Mouse (Mus musculus) CH12.LX (cell line): ENCODE data around the gene Trappc4. TPM values are rescaled to one million over a fixed set of nuclear protein-coding genes. Genes with fewer than 3 reads are reported as not detected.
"Not testable (repeated sequence)": the region's sequence is repeated elsewhere in the genome, so short reads cannot be mapped to it uniquely, and the experiment has no call there.

Source experiments
- DNase-seq: peaks from one replicate; pipeline ENCODE4 v3.0.0-alpha.2; 2013; ENCODE audit errors: extremely low read depth
- H3K27ac ChIP-seq: 2 replicates; pipeline ENCODE4 v1.5.1; 2012; ENCODE audit warnings: low read depth, mild to moderate bottlenecking, control low read depth, moderate library complexity; ENCODE audit not compliant: insufficient read depth
- H3K27me3 ChIP-seq: replicated peaks from 2 replicates; pipeline ENCODE3; 2012; ENCODE audit warnings: inconsistent platforms
- H3K36me3 ChIP-seq, 2 experiments: replicated peaks in 1 of 2; 2 replicates each; pipeline versions ENCODE3 to v1.6.1; 2012; ENCODE audit warnings: inconsistent platforms in 1 of 2, low read length in 1 of 2, mild to moderate bottlenecking in 1 of 2, mixed read lengths in 1 of 2, moderate library complexity in 1 of 2; ENCODE audit not compliant: control insufficient read depth in 1 of 2, insufficient read depth in 1 of 2
- H3K4me1 ChIP-seq, 2 experiments: 2 replicates each; pipeline ENCODE4 v1.6.1; 2012; ENCODE audit warnings: inconsistent platforms in 1 of 2, moderate library complexity in 1 of 2; ENCODE audit not compliant: insufficient read depth in 2 of 2, control insufficient read depth in 1 of 2
- H3K4me2 ChIP-seq: 2 replicates; pipeline ENCODE4 v1.6.1; 2012; ENCODE audit warnings: low read depth, mild to moderate bottlenecking, control low read depth; ENCODE audit not compliant: poor library complexity, insufficient read depth, severe bottlenecking
- H3K4me3 ChIP-seq, 3 experiments: fragments of 150-350 bp in 1 of 3; sonication (generic) in 1 of 3; replicated peaks in 1 of 3; 2 replicates each; pipeline versions ENCODE3 to v1.5.1; 2011 to 2012; ENCODE audit warnings: low read depth in 2 of 3, low read length in 2 of 3, mild to moderate bottlenecking in 2 of 3, moderate library complexity in 2 of 3, control low read depth in 1 of 3, improper control_type of control experiment in 1 of 3, inconsistent platforms in 1 of 3, mixed read lengths in 1 of 3; ENCODE audit not compliant: poor library complexity in 1 of 3
- H3K79me2 ChIP-seq: replicated peaks from 2 replicates; pipeline ENCODE4 v1.6.1; 2012; ENCODE audit warnings: mild to moderate bottlenecking, moderate library complexity; ENCODE audit not compliant: control insufficient read depth, poor library complexity, insufficient read depth, severe bottlenecking; ENCODE audit errors: extremely low read depth
- H3K9ac ChIP-seq: 2 replicates; pipeline ENCODE4 v1.6.1; 2012; ENCODE audit warnings: low read depth, mild to moderate bottlenecking, control low read depth, moderate library complexity; ENCODE audit not compliant: insufficient read depth
- H3K9me3 ChIP-seq: replicated peaks from 2 replicates; pipeline ENCODE3; 2012; ENCODE audit warnings: low read length, inconsistent platforms, mixed read lengths
- CHD2 ChIP-seq: IDR thresholded peaks from 2 replicates; pipeline ENCODE4 v1.6.1; 2011; ENCODE audit warnings: low read length, improper control_type of control experiment
- ETS1 ChIP-seq: conservative IDR thresholded peaks from 2 replicates; pipeline ENCODE4 v1.6.1; 2012; ENCODE audit warnings: low read depth, mild to moderate bottlenecking, inconsistent platforms, low read length, improper control_type of control experiment, moderate library complexity
- MXI1 ChIP-seq: IDR thresholded peaks from 2 replicates; pipeline ENCODE4 v1.6.1; 2011; ENCODE audit warnings: mild to moderate bottlenecking, low read depth, low read length, improper control_type of control experiment
- MYC ChIP-seq: IDR thresholded peaks from 2 replicates; pipeline ENCODE4 v1.6.1; 2011; ENCODE audit warnings: low read depth, mild to moderate bottlenecking, improper control_type of control experiment, low read length
- NELFE ChIP-seq: IDR thresholded peaks from 2 replicates; pipeline ENCODE4 v1.6.1; 2011; ENCODE audit warnings: low read depth, low read length, improper control_type of control experiment
- SIN3A ChIP-seq: IDR thresholded peaks from 2 replicates; pipeline ENCODE4 v1.6.1; 2012; ENCODE audit warnings: low read length, improper control_type of control experiment, inconsistent platforms
- SMC3 ChIP-seq: IDR thresholded peaks from 2 replicates; pipeline ENCODE4 v1.6.1; 2011; ENCODE audit warnings: low read depth, low read length, improper control_type of control experiment
- TCF12 ChIP-seq: IDR thresholded peaks from 2 replicates; pipeline ENCODE4 v1.6.1; 2014; ENCODE audit warnings: low read depth, mild to moderate bottlenecking, inconsistent platforms, low read length, improper control_type of control experiment
- UBTF ChIP-seq: IDR thresholded peaks from 2 replicates; pipeline ENCODE4 v1.6.1; 2012; ENCODE audit warnings: low read depth, mild to moderate bottlenecking, inconsistent platforms, low read length, improper control_type of control experiment, moderate library complexity
- ZKSCAN1 ChIP-seq: IDR thresholded peaks from 2 replicates; pipeline ENCODE4 v1.6.1; 2012; ENCODE audit warnings: low read depth, inconsistent platforms, low read length, improper control_type of control experiment, borderline replicate concordance
- dilution Hi-C: fragments of 300-500 bp; cut with MboI; formaldehyde crosslinking; loops from 2 replicates; pipeline ENCODE4 v1.14.3; 2020; ENCODE audit warnings: low sequenced_read_pairs; ENCODE audit not compliant: extremely low pct_unique_long_range_greater_than_20kb, extremely low pct_ligation_motif_present
- in situ Hi-C: fragments of 300-500 bp; cut with MboI; formaldehyde crosslinking; loops from 3 replicates; pipeline ENCODE4 v1.14.3; 2019; ENCODE audit warnings: low sequenced_read_pairs, low pct_ligation_motif_present, low pct_unique_long_range_greater_than_20kb, mixed read lengths
- polyA plus RNA-seq: library from polyadenylated mRNA; unstranded; fragments of >175 nt; gene quantifications from 2 replicates; pipeline ENCODE4 v1.2.1, GENCODE M21; 2012; ENCODE audit warnings: low read depth; ENCODE audit not compliant: insufficient read length
- total RNA-seq, 2 experiments: library from RNA; depleted of rRNA; stranded (reverse); fragments of 300-350 nt in 1 of 2; fragments of >200 nt in 1 of 2; gene quantifications; 2 replicates each; pipeline ENCODE4 v1.2.3; 2012 to 2014

The Trappc4 gene
- total and polyA plus RNA-seq, 3 experiments, result 69.2 to 125 (median 81.3) TPM

DNA sequence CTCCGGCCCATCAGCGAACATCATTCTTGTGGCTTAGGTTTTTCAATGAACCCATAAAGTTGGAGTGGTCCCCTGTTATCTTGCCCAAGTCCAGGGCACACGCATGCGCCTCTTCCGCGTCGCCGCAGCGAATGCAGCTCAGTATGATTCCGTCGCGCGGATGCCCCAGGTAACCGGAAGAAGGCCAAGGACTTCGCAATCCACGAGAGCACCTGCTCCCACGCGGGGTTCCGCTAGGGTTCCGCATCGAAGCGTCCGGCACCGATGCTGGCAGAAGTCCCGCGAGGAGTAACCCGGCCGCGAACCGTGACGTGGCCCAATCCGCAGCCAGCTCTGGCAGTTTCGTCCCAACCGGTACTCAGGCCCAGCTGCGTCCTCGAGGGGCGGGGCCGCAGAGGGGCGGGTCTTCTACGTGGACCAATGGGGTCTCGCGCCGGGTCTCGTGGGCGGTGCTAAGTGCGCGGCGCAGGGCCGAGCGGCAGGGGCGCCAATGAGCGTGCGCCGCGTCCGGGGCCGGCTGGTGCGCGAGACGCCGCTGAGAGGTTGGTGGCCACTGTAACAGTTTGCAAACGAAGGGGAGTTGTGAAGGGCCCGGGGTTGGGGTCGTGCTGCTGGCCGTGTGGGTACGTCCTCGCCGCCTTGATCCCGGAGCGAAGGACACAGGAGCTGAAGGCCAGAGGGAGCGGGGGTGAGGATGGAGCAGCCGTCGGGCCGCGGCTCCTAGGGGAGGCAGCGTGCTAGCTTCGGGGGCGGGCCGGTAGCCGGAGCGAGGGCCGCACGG lies 28.2 kb downstream of the Trappc4 start, which contains the start of gene Hyou1 (continued):
- peak; percentile 66; the same call in 1 of the 2 replicates for TF ChIP-seq UBTF
- no peak for TF ChIP-seq SMC3
- peak; percentile 78 for TF ChIP-seq TCF12
- peak; percentile 98 for TF ChIP-seq CHD2
- TF ChIP-seq MYC, result peak; percentile 95
- TF ChIP-seq ETS1, result peak; percentile 50
- TF ChIP-seq ZKSCAN1, result no peak
- peak; percentile 78 for TF ChIP-seq NELFE
- TF ChIP-seq, all 38 proteins: peak for 22

GRCm38 (mm10) chr9:44378153-44378730 lies 29.2 kb downstream of the Trappc4 start:
- Histone ChIP-seq H3K27ac (peak overlapping the region; percentile 64; the same call in 1 of the 2 replicates), H3K4me2 (peak overlapping the region; percentile 87), H3K4me3 (peak overlapping the region; percentile 73 to 96 (median 73)), H3K9ac (peak overlapping the region; percentile 93), H3K4me1 (peaks cover 7 to 34% of the 10 kb centered on the region in 2 experiments), H3K36me3 (peaks cover 21 to 29% of the 10 kb centered on the region in 2 experiments), H3K27me3 (no peaks in the 10 kb centered on the region), H3K79me2 (peaks cover 25% of the 10 kb centered on the region), H3K9me3 (no peaks in the 10 kb centered on the region)
- in situ Hi-C loops, result no loop called here
- DNase-seq, result no peak
- dilution Hi-C loops, result no loop called here
- TF ChIP-seq UBTF (no peak), CHD2 (no peak), SIN3A (no peak), MYC (0 out of 2 replicates have a peak, but pooled peaks have one; percentile 7), ETS1 (no peak), MXI1 (0 out of 2 replicates have a peak, but pooled peaks have one; percentile 1)

DNA sequence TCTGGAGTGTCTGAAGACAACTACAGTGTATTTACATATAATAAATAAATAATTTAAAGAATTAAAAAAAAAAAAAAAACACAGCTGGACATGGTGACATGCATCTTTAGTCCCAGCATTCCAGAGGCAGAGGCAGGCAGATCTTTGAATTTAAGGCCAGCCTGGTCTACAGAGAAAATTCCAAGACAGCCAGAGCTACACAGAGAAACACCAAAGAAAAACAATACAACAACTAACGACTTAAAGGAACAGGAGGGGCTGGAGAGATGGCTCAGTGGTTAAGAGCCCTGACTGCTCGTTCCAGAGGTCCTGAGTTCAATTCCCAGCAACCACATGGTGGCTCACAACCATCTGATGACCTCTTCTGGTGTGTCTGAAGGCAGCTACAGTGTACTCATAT lies 30.1 kb downstream of the Trappc4 start:
- Histone ChIP-seq H3K4me1 (peaks cover 7 to 35% of the 10 kb centered on the region in 2 experiments), H3K36me3 (peaks cover 14 to 20% of the 10 kb centered on the region in 2 experiments), H3K79me2 (peaks cover 25% of the 10 kb centered on the region)
- H3K9me3 ChIP-seq, DNase-seq, in situ Hi-C loops, H3K27me3 ChIP-seq, H3K9ac ChIP-seq, H3K27ac ChIP-seq, H3K4me2 ChIP-seq, H3K4me3 ChIP-seq, dilution Hi-C loops: not testable (repeated sequence)
